Mouse (Mus musculus): ENCODE data around the gene Ica1. TPM values are rescaled to one million over a fixed set of nuclear protein-coding genes. Genes with fewer than 3 reads are reported as not detected.

Ica1 gene
- polyA plus RNA-seq, 1 experiment from 2014 or later = 12.5 TPM

DNA sequence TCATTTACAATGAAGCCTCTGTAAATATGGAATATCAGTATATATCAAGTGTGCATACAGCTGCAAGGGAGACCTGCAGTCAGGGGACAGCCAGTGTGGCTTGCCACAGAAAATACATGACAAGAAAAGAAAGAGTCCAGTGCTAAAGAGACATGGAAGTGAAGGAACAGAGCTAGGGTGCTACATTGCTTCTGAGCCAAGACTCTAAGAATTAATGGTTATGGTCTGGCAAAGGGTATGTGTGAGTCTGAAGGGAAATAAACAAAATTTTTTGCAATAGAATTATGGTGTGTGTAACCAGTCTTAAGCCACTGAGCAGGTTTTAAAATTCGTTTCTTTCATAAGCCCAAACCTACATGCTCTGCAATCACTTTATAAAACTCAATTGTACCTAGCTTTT lies 13.2 kb downstream of the Ica1 start:
- DNase-seq (ENCODE audit: low spot score) = no peak
- Histone ChIP-seq H3K9me3 (replicated peaks) (no peaks in the 10 kb centered on the region), H3K4me1 (no peaks in the 10 kb centered on the region), H3K27ac (replicated peaks) (no peak overlapping the region), H3K4me3 (no peak overlapping the region), H3K36me3 (no peaks in the 10 kb centered on the region), H3K27me3 (ENCODE audit: low read depth, poor library complexity, severe bottlenecking) (no peaks in the 10 kb centered on the region)
- 80% methylated on average over 1 of the region's 1 CpGs for WGBS

GRCm38 (mm10) chr6:8760708-8761294 lies 17.5 kb downstream of the Ica1 start:
- Histone ChIP-seq H3K27ac (replicated peaks) (no peak overlapping the region), H3K27me3 (ENCODE audit: low read depth, poor library complexity, severe bottlenecking) (no peaks in the 10 kb centered on the region), H3K4me3 (no peak overlapping the region), H3K9me3 (replicated peaks) (no peaks in the 10 kb centered on the region), H3K4me1 (no peaks in the 10 kb centered on the region), H3K36me3 (no peaks in the 10 kb centered on the region)
- WGBS = 86% methylated on average over 5 of the region's 5 CpGs
- no peak for DNase-seq (ENCODE audit: low spot score)

DNA sequence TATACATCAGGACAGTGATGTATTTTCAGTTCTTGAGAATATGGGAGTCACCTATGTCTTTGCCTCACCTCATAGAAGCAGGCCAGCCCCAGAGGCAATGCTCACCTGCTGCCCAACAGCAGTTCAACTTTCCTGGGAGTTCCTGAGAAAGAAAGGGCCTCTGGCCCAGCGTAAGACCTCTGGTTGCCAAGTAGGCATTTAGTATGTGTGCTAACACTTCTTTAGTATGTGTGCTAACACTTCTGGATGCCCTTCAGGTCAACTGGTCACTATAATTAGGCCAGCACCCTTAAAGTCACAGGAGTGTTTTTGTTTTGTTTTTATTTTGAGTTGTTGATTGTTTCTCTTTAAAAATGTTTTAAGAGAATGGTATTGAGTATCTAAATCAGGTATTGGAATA lies 18.4 kb downstream of the Ica1 start:
- H3K27ac ChIP-seq (replicated peaks) = no peak overlapping the region
- DNase-seq (ENCODE audit: low spot score) = no peak
- H3K9me3 ChIP-seq (replicated peaks) = no peaks in the 10 kb centered on the region
- H3K4me1 ChIP-seq = no peaks in the 10 kb centered on the region
- no peak overlapping the region for H3K4me3 ChIP-seq
- no peaks in the 10 kb centered on the region for H3K27me3 ChIP-seq (ENCODE audit: low read depth, poor library complexity, severe bottlenecking)
- WGBS = 96% methylated on average over 1 of the region's 1 CpGs
- H3K36me3 ChIP-seq = no peaks in the 10 kb centered on the region

DNA sequence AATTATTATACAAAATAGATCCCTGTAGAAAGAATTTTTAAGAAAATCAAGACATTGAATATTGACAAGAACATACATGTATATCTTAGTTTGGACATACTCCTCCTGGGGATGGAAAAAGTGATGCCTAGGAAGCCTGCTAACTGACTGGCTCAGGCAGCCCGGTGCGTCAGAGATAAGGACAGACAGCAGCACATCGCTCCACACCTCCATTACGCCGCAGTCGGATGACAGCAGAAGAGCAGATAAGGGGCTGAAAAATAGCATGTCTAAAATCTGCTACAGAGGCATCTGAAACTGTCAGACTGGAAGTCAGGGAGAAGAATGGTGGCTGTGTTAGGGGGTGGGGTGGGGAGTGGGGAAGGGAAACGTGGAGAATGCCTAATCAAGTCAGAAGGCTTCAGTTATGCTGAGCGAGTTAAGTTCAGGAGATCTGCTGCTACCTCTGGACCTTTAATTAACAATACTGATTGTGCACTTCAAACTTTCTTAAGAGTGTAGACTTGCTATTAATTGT lies 22.5 kb downstream of the Ica1 start:
- no peaks in the 10 kb centered on the region for H3K4me1 ChIP-seq

GRCm38 (mm10) chr6:8754486-8754885 lies 23.8 kb downstream of the Ica1 start:
- Histone ChIP-seq H3K36me3 (no peaks in the 10 kb centered on the region), H3K4me1 (no peaks in the 10 kb centered on the region), H3K9me3 (replicated peaks) (no peaks in the 10 kb centered on the region), H3K4me3 (no peak overlapping the region), H3K27ac (replicated peaks) (no peak overlapping the region), H3K27me3 (ENCODE audit: low read depth, poor library complexity, severe bottlenecking) (no peaks in the 10 kb centered on the region)
- DNase-seq (ENCODE audit: low spot score) = no peak
- WGBS = 92% methylated on average over 5 of the region's 5 CpGs

More for the DNA sequence above, 22.5 kb downstream of the Ica1 start:
- H3K9me3 ChIP-seq (replicated peaks) = no peaks in the 10 kb centered on the region
- H3K27ac ChIP-seq (replicated peaks) = no peak overlapping the region
- 84% methylated on average over 8 of the region's 8 CpGs for WGBS
- H3K4me3 ChIP-seq = no peak overlapping the region
- H3K36me3 ChIP-seq = no peaks in the 10 kb centered on the region
- no peaks in the 10 kb centered on the region for H3K27me3 ChIP-seq (ENCODE audit: low read depth, poor library complexity, severe bottlenecking)
- no peak for DNase-seq (ENCODE audit: low spot score)

DNA sequence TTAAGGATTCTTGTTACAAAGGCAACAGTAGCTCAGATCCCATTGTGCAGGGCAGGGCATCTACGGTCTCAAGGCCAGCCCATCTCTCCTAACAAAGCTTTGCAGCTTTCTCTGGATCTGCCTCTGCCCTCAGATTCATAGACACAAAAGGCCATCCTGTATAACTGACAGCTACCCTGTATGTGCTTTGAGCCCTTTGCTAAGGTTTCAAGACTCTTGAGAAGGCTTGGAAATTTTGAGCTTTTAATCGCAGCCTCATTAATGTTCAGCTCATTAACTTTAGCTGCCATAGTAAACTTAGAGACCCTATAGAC lies 24.6 kb downstream of the Ica1 start:
- Histone ChIP-seq H3K4me1 (no peaks in the 10 kb centered on the region), H3K36me3 (no peaks in the 10 kb centered on the region), H3K4me3 (no peak overlapping the region), H3K9me3 (replicated peaks) (no peaks in the 10 kb centered on the region), H3K27me3 (ENCODE audit: low read depth, poor library complexity, severe bottlenecking) (no peaks in the 10 kb centered on the region), H3K27ac (replicated peaks) (no peak overlapping the region)
- no peak for DNase-seq (ENCODE audit: low spot score)
- 75% methylated on average over 2 of the region's 2 CpGs for WGBS

GRCm38 (mm10) chr6:8752984-8753722 lies 25.1 kb downstream of the Ica1 start:
- no peak for DNase-seq (ENCODE audit: low spot score)
- 86% methylated on average over 6 of the region's 6 CpGs for WGBS
- no peaks in the 10 kb centered on the region for H3K27me3 ChIP-seq (ENCODE audit: low read depth, poor library complexity, severe bottlenecking)
- H3K4me1 ChIP-seq = no peaks in the 10 kb centered on the region
- H3K27ac ChIP-seq (replicated peaks) = no peak overlapping the region
- no peak overlapping the region for H3K4me3 ChIP-seq
- no peaks in the 10 kb centered on the region for H3K36me3 ChIP-seq
- no peaks in the 10 kb centered on the region for H3K9me3 ChIP-seq (replicated peaks)

DNA sequence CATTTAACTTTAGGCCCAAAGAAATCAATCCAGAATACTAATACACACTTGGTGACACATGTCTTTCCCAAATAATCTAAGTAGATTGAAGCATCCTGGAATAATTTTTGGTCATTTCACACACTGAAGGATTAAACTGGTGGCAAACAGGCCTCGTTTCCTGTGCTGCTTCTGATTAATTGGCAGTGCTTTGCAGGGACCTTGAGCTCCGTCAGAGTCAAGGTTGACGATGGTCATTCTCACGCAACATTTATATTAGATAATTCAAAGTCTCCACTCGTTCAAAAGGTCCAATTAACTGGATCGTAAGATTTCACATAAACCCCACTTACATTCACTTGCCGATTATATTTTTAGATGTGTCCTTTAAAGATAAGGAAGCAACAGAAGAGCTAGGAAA lies 33.4 kb downstream of the Ica1 start:
- Histone ChIP-seq H3K27ac (replicated peaks) (no peak overlapping the region), H3K4me3 (no peak overlapping the region), H3K27me3 (ENCODE audit: low read depth, poor library complexity, severe bottlenecking) (no peaks in the 10 kb centered on the region), H3K4me1 (peaks cover 13% of the 10 kb centered on the region), H3K9me3 (replicated peaks) (no peaks in the 10 kb centered on the region), H3K36me3 (no peaks in the 10 kb centered on the region)
- no peak for DNase-seq (ENCODE audit: low spot score)
- 92% methylated on average over 7 of the region's 7 CpGs for WGBS

DNA sequence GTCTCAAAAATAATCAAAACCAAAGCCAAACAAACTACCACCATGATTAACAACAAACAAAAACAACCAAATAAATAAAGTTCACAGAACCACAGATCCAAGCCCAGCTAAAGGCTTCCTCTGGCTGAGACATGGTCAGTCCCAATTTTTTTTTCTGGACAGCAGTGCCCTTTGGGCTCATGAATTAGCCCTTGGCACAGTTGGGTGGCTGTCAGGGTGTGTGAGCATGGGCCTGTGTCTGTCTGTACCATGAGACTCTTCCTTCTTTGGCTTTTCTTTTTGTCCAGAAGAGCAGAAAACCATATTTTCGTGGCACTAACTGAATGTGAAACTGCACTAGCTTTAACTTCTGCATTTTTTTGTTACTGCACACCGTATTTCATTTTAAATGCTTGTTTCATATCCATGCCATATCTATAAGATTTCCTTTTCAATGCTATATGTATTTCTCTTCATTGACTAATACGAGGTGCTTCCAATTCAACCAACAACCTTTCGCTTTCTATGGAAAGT lies 34.0 kb downstream of the Ica1 start:
- WGBS = 93% methylated on average over 4 of the region's 4 CpGs
- H3K27me3 ChIP-seq (ENCODE audit: low read depth, poor library complexity, severe bottlenecking) = no peaks in the 10 kb centered on the region

GRCm38 (mm10) chr6:8742449-8742848 lies 35.8 kb downstream of the Ica1 start:
- DNase-seq (ENCODE audit: low spot score) = no peak
- WGBS = 22% methylated on average over 3 of the region's 3 CpGs
- no peaks in the 10 kb centered on the region for H3K36me3 ChIP-seq
- H3K4me1 ChIP-seq = peaks cover 13% of the 10 kb centered on the region
- H3K4me3 ChIP-seq = no peak overlapping the region
- no peaks in the 10 kb centered on the region for H3K27me3 ChIP-seq (ENCODE audit: low read depth, poor library complexity, severe bottlenecking)
- H3K27ac ChIP-seq (replicated peaks) = no peak overlapping the region
- no peaks in the 10 kb centered on the region for H3K9me3 ChIP-seq (replicated peaks)

More for the DNA sequence above, 34.0 kb downstream of the Ica1 start:
- H3K4me1 ChIP-seq = peaks cover 13% of the 10 kb centered on the region
- DNase-seq (ENCODE audit: low spot score) = no peak
- no peaks in the 10 kb centered on the region for H3K9me3 ChIP-seq (replicated peaks)
- no peak overlapping the region for H3K4me3 ChIP-seq
- no peaks in the 10 kb centered on the region for H3K36me3 ChIP-seq
- H3K27ac ChIP-seq (replicated peaks) = no peak overlapping the region

DNA sequence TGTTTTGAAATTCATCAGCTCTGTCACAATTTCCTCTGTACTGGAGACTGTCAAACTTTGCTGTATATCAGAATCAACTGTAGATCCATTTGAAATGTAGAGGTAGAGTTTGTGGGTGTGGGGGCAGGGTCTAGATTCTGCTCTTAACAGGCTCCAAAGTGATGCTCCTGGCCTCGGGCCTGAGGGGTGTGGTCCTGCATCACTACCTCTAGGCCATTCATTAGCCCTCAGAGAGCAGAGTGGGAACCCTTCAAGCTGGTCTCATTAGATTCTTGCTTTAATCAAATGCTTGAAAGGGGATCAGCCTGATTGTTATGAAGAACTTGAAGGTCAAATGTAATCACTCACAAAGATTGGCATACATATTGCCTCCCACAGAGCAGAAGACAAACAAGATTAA lies 36.6 kb downstream of the Ica1 start:
- Histone ChIP-seq H3K4me1 (peaks cover 13% of the 10 kb centered on the region), H3K4me3 (no peak overlapping the region), H3K27me3 (ENCODE audit: low read depth, poor library complexity, severe bottlenecking) (no peaks in the 10 kb centered on the region), H3K27ac (replicated peaks) (no peak overlapping the region; the same call in 1 of the 2 replicates), H3K36me3 (no peaks in the 10 kb centered on the region), H3K9me3 (replicated peaks) (no peaks in the 10 kb centered on the region)
- WGBS = 52% methylated on average over 1 of the region's 1 CpGs
- DNase-seq (ENCODE audit: low spot score) = no peak

- no peaks in the 10 kb centered on the region for H3K27me3 ChIP-seq (ENCODE audit: low read depth, poor library complexity, severe bottlenecking)
- H3K9me3 ChIP-seq (replicated peaks) = no peaks in the 10 kb centered on the region
- WGBS = 67% methylated on average over 2 of the region's 2 CpGs
- no peak for DNase-seq (ENCODE audit: low spot score)
- no peaks in the 10 kb centered on the region for H3K36me3 ChIP-seq
- no peak overlapping the region for H3K4me3 ChIP-seq
- peaks cover 13% of the 10 kb centered on the region for H3K4me1 ChIP-seq
- H3K27ac ChIP-seq (replicated peaks) = no peak overlapping the region
Observed at GRCm38 (mm10) chr6:8740092-8740491, 38.2 kb downstream of the Ica1 start.

DNA sequence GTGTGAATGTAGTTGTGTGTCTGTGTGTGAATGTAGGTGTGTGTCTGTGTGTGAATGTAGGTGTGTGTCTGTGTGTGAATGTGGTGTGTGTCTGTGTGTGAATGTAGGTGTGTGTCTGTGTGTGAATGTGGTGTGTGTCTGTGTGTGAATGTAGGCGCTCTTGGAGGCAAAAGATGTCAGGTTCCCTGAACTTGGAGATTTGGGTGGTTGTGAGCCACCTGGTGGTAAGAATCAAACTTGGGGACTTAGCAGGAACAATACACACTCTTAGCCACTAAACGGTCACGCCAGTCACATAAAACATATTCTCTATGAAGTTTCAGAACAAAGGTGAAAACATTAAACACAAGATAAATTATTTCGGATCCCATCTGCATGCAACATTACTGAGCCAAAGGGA lies 39.9 kb downstream of the Ica1 start:
- Histone ChIP-seq H3K27ac (replicated peaks) (no peak overlapping the region), H3K27me3 (ENCODE audit: low read depth, poor library complexity, severe bottlenecking) (no peaks in the 10 kb centered on the region), H3K9me3 (replicated peaks) (no peaks in the 10 kb centered on the region), H3K36me3 (no peaks in the 10 kb centered on the region), H3K4me1 (peaks cover 13% of the 10 kb centered on the region), H3K4me3 (no peak overlapping the region)
- WGBS = 80% methylated on average over 4 of the region's 4 CpGs
- DNase-seq (ENCODE audit: low spot score) = no peak

Data from midbrain, embryonic 10.5 days (tissue).